Mouse (Mus musculus) layer of hippocampus, adult 2 months (tissue): ENCODE data around the gene Zcchc10. TPM values are rescaled to one million over a fixed set of nuclear protein-coding genes. Genes with fewer than 3 reads are reported as not detected.
"Not testable (repeated sequence)": the region's sequence is repeated elsewhere in the genome, so short reads cannot be mapped to it uniquely, and the experiment has no call there.

Experiments
- DNase-seq, 2 experiments: peaks; one replicate each; pipeline ENCODE4 v3.0.0; 2022; ENCODE audit warnings: low spot score in 2 of 2
- H3K27ac ChIP-seq: fragments of 200-600 bp; 2 replicates; pipeline ENCODE4 v1.8.1; 2022
- H3K4me3 ChIP-seq: fragments of 200-600 bp; 2 replicates; pipeline ENCODE4 v1.8.1; 2022; ENCODE audit warnings: mild to moderate bottlenecking
- CTCF ChIP-seq: fragments of 200-600 bp; conservative IDR thresholded peaks from 2 replicates; pipeline ENCODE4 v1.8.1; 2022; ENCODE audit warnings: antibody characterized with exemption, mild to moderate bottlenecking, moderate library complexity
- long read RNA-seq, 2 experiments: library from polyadenylated mRNA; stranded (forward); transcript quantifications; one replicate each; pipeline ENCODE4 v2.0.0; 2021; ENCODE audit warnings: borderline mapping rate in 2 of 2
- total RNA-seq, 2 experiments: library from RNA; stranded (reverse); gene quantifications; 2 replicates each; pipeline ENCODE4 v1.2.3; 2021

The Zcchc10 gene
- 10 to 100 TPM; 11.2 to 12.6 TPM for total RNA-seq
- long read RNA-seq, experiment 1, transcript Zcchc10-201 (4 exons, 1,267 nt), result major isoform, 5 of 9 reads
- long read RNA-seq, experiment 1, partial matches to known transcripts, result 0 of 9 reads
- long read RNA-seq, experiment 1, other reads (novel, unspliced or antisense), result 4 of 9 reads
- long read RNA-seq, experiment 2, transcript Zcchc10-201 (4 exons, 1,267 nt), result major isoform, 8 of 13 reads
- long read RNA-seq, experiment 2, partial matches to known transcripts, result 3 of 13 reads
- long read RNA-seq, experiment 2, other reads (novel, unspliced or antisense), result 2 of 13 reads

DNA sequence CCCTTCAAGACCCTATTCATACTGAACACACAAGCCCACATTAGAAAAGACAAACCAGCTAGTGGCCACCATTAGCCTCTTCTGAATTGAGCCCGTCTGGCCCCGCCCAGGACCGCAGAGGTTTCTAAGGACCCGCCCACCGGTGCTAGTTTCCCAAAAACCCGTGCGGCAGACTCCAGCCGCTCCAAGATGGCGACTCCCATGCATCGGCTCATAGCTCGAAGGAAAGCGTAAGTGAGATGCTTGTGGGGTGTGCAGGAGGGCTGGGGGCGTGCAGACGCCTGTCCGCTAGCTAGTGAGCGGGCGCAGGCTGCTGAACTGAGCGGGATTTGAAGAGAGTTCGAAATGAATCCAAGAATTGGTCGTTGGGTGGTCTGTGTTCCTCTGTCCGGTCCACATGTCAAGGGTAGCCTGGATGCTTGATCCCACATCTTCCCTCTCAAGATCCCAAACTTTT, at the start of gene Zcchc10:
Gene Zcchc10, plus strand, starts transcription at position 168 of the 457 bp plus-strand sequence.
- DNase-seq, result peak; percentile 86 to 88
- peak within 1 kb of the TSS; percentile 96 for H3K4me3 ChIP-seq
- H3K27ac ChIP-seq, result peak within 1 kb of the TSS; percentile 82
- TF ChIP-seq CTCF, result peak; percentile 31

DNA sequence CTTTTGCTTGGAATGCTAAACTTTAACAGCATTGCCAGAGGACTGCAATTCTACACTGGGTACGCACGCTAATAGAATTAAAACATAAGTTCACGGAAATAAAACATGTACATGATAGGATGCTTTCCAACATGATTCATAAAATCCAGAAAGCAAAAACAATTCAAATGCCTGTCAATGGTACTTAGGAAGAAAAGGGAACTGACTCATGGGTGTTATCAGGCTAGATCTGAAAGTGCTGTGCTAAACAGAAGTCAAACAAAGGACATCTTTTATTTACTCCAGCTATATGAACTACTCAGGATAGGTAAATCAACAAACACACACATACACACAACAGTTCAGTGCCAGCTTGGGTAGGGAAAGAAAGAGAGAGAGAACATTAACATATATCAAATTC, 49.1 kb upstream of the Zcchc10 start:
- no peak overlapping the region for H3K4me3 ChIP-seq
- no peak for TF ChIP-seq CTCF
- H3K27ac ChIP-seq, result no peak overlapping the region
- no peak for DNase-seq

DNA sequence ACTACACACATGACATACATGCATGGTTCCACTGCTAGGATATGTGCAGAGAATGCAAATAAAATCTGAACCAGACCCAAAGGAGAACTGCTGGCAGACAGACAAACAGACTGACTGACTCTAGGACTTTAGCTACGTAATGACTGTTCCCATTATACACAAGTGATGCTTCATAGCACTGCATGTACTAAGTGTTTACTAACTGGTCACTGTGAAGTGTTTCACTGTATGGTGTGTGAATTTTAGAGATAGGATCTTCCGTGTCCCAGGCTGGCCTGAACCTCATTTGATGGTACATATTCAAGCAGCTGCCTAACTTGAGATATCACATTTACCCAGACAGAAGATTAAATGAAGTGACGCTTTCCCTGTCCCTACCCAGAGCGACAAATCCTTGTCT, 46.1 kb upstream of the Zcchc10 start:
- DNase-seq, result no peak
- Histone ChIP-seq H3K27ac (no peak overlapping the region), H3K4me3 (no peak overlapping the region)
- TF ChIP-seq CTCF, result no peak

DNA sequence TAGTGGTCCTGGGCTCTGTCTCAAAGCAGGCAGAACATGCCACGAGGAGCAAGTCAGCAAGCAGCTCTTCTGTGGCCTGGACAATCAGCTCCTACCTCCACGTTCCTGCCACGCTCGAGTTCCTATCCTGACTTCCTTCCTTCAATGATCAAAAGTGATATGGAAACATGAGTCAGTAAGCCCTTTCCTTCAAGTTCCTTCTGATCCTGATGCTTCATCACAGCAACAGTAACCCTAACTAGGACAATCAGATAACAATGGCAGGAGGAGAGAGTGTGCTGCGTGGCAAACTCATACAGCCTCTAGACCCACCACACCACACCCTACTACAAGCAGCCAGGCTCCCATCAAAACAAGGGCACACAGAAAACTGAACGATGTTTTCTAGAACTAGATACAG, 38.6 kb upstream of the Zcchc10 start:
- Histone ChIP-seq H3K4me3 (no peak overlapping the region), H3K27ac (no peak overlapping the region)
- DNase-seq, result no peak
- TF ChIP-seq CTCF, result no peak

DNA sequence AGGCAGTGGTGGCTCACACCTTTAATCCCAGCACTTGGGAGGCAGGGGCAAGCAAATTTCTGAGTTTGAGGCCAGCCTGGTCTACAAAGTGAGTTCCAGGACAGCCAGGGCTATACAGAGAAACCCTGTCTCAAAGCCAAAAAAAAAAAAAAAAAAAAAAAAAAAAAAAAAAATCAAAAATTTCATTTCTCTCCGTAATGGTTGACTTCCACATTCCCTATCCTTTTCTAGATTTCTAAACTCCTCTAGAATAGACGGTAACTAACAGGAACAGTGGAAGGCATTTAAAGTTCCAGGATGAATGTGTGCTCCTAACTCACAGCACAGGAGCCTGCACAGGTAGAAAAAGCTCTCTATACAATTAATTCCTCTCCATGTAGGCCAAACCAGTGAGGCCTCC, 34.3 kb upstream of the Zcchc10 start:
- not testable (repeated sequence) for H3K4me3 ChIP-seq, DNase-seq, H3K27ac ChIP-seq

DNA sequence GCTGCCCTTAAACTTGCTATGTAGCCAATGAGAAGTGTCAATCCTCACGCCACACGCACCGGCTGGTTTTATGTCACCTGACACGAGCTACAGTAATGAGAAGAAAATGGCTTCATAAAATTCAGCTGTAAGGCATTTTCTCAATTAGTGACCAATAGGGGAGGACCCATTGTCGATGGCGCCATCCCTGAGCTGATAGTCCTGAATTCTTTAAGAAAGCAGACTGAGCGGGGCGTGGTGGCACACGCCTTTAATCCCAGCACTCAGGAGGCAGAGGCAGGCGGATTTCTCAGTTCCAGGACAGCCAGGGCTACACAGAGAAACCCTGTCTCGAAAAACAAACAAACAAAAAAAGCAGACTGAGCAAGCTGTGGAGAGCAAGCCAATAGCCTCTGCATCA, 33.6 kb upstream of the Zcchc10 start:
- DNase-seq, result no peak
- Histone ChIP-seq H3K4me3 (no peak overlapping the region), H3K27ac (no peak overlapping the region)
- TF ChIP-seq CTCF, result no peak

DNA sequence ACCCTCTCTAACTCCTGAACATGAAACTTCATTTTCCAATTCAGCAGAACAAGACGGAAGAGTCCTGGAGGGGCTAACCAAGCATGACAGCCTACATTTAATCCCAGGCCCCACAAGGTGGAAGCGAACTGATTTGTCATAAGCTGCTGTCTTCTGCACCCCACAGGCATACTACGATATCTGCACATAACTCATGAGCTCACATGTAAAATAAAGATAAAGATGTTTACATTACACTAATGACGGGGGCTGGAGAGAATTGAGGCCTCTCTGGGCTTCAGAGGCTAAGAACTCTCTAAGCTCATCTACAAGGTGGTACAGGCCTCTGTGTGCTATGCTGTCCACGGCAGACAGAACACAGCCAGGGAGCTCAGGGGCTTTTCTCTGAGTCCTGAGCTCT, 30.0 kb upstream of the Zcchc10 start:
- no peak overlapping the region for H3K27ac ChIP-seq
- TF ChIP-seq CTCF, result no peak
- no peak for DNase-seq

DNA sequence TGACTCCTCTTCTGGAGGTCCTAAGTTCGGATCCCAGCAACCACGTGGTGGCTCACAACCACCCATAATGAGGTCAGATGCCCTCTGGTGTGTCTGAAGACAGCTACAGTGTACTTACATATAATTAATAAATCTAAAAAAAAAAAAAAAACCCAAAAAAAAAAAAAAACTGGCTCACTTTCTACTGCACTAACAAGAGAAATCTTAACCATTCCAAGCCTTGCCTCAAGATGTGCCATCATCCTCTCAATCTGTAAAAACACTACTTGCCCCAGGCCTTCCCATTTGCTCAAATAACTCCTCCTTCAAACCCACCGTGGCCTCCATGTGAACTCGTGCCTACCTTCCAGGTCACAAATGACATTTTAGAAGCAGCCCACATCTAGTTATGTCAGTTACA, 27.6 kb upstream of the Zcchc10 start:
- TF ChIP-seq CTCF, result no peak
- no peak overlapping the region for H3K27ac ChIP-seq
- H3K4me3 ChIP-seq, result no peak overlapping the region
- DNase-seq, result no peak

More for the DNA sequence above, 30.0 kb upstream of the Zcchc10 start:
- H3K4me3 ChIP-seq, result no peak overlapping the region

DNA sequence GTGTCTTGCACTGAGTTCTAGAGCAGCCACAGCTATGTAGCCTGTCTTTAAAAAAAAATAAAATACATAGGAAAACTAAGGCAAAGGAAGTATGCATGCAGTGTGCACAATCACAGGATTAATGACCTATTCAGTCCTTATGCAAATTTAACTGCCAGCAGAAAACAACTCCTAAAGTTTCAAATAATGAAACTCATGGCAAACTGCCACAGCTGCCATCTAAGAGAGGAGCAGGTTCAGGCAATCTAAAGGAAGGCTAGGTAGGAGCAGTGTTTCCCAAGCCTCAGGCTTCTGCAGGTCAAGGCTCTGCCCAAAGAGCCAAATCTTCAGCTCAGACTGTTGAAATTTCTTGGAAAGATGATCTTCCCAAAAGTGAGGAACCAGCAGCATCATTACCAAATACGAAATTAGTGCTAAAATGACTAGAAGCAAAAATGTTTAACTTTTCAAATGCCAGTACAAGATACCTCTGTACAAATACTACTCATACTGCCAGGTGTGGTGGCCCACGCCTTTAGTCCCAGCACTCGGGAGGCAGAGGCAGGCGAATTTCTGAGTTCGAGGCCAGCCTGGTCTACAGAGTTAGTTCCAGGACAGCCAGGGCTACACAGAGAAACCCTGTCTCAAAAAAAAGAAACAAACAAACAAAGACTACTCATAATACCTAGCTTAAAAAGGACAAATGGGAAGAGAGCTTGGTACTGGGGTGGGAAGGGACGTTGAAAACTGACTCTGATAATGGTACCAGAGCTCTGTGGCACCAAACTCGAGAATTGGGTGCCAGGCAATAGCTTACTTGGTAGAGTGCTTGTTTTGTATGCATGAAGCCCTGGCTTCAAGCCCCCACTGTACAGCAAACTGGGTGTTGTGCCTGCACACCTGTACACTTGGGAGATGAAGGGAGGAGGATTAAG, 26.3 kb upstream of the Zcchc10 start:
- DNase-seq, result no peak
- Histone ChIP-seq H3K4me3 (peak overlapping the region; percentile 100), H3K27ac (no peak overlapping the region)
- TF ChIP-seq CTCF, result no peak

DNA sequence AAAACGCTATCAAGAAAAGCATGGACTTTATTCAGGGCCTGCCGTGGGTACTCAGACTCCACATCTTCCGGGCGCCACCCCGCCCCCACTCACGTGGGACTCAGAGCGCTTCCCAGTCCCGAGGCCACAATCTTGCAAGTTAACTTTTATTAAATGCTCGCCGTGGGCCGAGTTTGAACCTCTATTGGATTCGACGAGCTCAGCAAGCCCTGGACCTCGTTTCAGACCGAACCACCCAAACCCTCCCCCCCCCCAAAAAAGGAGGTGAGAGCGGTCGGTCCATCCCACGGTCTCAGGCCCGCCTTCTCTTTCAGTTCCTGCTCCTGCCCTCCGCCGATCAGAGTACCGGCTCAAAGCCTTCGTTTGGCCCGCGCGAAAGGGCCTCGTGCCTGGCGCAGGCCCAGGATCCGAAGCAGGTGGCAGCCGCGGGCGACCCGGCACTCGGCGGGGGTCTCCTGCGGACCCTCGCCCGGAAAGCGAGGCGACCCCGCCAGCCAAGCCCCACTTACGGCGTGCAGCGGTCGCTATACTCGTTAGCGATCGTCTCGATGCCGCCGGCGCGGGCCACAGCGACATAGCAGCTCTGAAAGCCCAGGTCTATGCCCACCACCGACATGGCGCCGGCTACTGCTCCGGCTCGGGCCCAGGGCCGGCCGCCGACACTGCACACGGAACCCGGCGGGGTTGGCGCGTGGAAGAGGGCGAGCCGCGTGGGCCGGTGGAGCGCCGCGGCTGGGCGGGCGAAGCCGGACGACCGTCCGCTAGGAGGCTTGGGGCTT, 24.7 kb upstream of the Zcchc10 start:
- DNase-seq, result peak; percentile 3 to 60
- peak overlapping the region; percentile 100 for H3K4me3 ChIP-seq
- peak overlapping the region; percentile 98 for H3K27ac ChIP-seq
- no peak; the same call in 1 of the 2 replicates for TF ChIP-seq CTCF

DNA sequence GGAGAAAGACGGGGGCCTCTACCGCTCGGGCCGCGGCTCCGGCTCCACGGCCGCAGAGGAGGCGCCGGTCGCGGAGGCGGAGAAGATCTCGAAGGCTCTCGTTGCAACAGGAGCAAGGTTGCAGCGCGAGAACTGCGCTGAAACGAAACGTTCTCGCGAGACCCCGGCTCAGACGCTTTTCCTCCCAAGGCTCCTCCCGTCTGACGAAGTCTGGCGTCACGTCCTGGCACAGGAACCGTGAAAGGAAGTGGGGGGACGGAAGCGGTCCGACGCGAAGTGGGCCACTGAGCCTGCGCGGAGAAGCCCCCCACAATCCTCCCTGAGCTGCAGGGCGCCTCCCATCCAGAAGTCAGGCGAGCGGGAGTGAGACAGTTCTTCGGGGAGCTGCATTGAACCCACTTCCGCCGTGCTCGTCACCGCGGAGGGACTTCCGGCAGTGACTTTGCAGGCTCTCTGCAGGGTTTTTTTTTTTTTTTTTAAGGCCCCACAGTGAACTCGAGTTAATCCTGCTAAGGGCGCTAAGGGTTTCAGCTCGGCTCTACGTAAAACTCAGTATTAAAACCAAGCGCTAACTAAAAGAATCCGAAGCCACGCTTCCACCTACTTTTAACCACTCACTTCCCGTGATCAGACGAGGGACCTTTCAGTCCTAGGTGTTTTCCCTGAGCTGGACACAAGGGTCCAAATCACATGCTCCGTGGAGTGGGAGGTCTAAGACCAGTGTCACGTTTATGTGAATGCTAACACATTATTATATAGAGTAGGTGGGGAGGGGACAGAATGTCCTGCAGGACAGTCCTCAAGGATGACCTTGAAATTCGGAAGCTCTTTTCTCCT, 23.9 kb upstream of the Zcchc10 start, which contains the start of gene Hspa4:
Gene Hspa4, minus strand, starts transcription at position 128 of the 837 bp plus-strand sequence.
- TF ChIP-seq CTCF, result peak; percentile 32; the same call in 1 of the 2 replicates
- Histone ChIP-seq H3K27ac (peak within 1 kb of the TSS; percentile 98), H3K4me3 (peak within 1 kb of the TSS; percentile 100)
- DNase-seq, result peak; percentile 99 to 100

DNA sequence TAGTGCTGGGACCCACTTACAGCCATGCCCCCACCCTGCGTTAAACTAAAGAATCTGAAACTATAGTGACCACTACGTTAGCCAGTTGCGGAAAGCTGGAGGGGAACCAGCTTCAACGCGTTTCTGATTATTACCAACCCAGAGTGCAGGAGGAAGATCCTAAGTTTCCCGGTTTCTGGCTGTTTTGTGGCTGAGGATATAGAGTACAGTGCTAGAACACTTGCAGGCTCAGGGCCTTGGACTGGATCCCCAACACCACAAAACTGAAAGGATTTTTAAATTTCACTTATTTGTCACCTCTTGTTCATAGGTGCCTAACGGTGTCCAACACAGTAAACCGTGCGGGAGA, 23.3 kb upstream of the Zcchc10 start:
- no peak for DNase-seq
- TF ChIP-seq CTCF, result no peak

More for the DNA sequence above, 23.3 kb upstream of the Zcchc10 start:
- Histone ChIP-seq H3K27ac (peak overlapping the region; percentile 98), H3K4me3 (peak overlapping the region; percentile 100)
